Mouse (Mus musculus) midbrain, postnatal 0 days (tissue): Measurements from ENCODE around the gene Aspa. TPM values are rescaled to one million over a fixed set of nuclear protein-coding genes. Genes with fewer than 3 reads are reported as not detected.

Experiments used
- ATAC-seq: fragments of 200-750 bp; cut with Nextera tagmentation; 2 replicates; pipeline ENCODE4 v1.8.0; 2017; ENCODE audit warnings: moderate number of reproducible peaks, mild to moderate bottlenecking, moderate TSS enrichment, moderate library complexity; ENCODE audit not compliant: low FRiP score
- DNase-seq: peaks from one replicate; pipeline ENCODE4 v3.0.0-alpha.2; 2015; ENCODE audit warnings: low spot score
- H3K27ac ChIP-seq: fragments of 300-500 bp; sonication (generic); 2 replicates; pipeline ENCODE4 v1.5.1; 2014; ENCODE audit warnings: low read depth, mild to moderate bottlenecking, low read length, mixed read lengths
- H3K27me3 ChIP-seq: fragments of 300-500 bp; sonication (generic); 2 replicates; pipeline ENCODE4 v1.6.1; 2014; ENCODE audit warnings: low read length, control low read depth, mixed read lengths; ENCODE audit not compliant: insufficient read depth
- H3K36me3 ChIP-seq: fragments of 300-500 bp; sonication (generic); 2 replicates; pipeline ENCODE4 v1.6.1; 2014; ENCODE audit warnings: low read length, control low read depth, mixed read lengths; ENCODE audit not compliant: insufficient read depth
- H3K4me1 ChIP-seq: fragments of 300-500 bp; sonication (generic); 2 replicates; pipeline ENCODE4 v1.6.1; 2014; ENCODE audit warnings: mild to moderate bottlenecking, control low read depth, antibody characterized with exemption, low read length, mixed read lengths; ENCODE audit not compliant: insufficient read depth
- H3K4me2 ChIP-seq: fragments of 300-500 bp; sonication (generic); 2 replicates; pipeline ENCODE4 v1.6.1; 2014; ENCODE audit warnings: low read depth, mild to moderate bottlenecking, low read length, mixed read lengths; ENCODE audit not compliant: poor library complexity, severe bottlenecking
- H3K4me3 ChIP-seq: fragments of 300-500 bp; sonication (generic); 2 replicates; pipeline ENCODE4 v1.5.1; 2014; ENCODE audit warnings: low read depth, mild to moderate bottlenecking, low read length, moderate library complexity
- H3K9ac ChIP-seq: fragments of 300-500 bp; sonication (generic); replicated peaks from 2 replicates; pipeline ENCODE4 v1.6.1; 2014; ENCODE audit warnings: mild to moderate bottlenecking, low read length, moderate library complexity, mixed read lengths; ENCODE audit not compliant: poor library complexity, severe bottlenecking
- H3K9me3 ChIP-seq: fragments of 300-500 bp; sonication (generic); 2 replicates; pipeline ENCODE4 v1.6.1; 2016; ENCODE audit warnings: low read length, control low read depth
- CTCF ChIP-seq: IDR thresholded peaks from 2 replicates; pipeline ENCODE4 v1.5.1; 2016; ENCODE audit warnings: antibody characterized with exemption, mild to moderate bottlenecking
- WGBS: fragments of 180-500 bp; shearing (Covaris S2); extraction: QIAGEN DNeasy Blood & Tissue Kit; methylation state at CpG from one replicate; pipeline ENCODE4 v1.1.7; 2014; 5-methylcytosine and 5-hydroxymethylcytosine counted together
- polyA plus RNA-seq: library from polyadenylated mRNA; unstranded; fragments of >200 nt; fragmentation: Nextera tagmentation; extraction: Ambion mirVana; gene quantifications from 2 replicates; pipeline ENCODE4 v1.2.1, GENCODE M21; 2015
- total RNA-seq: library from RNA; depleted of rRNA; stranded (reverse); fragments of >200 nt; gene quantifications from 2 replicates; pipeline ENCODE4 v1.2.3, GENCODE M21; 2014; rRNA removed

The Aspa gene
- total RNA-seq (3.0 and 3.9 TPM in 2 replicates), polyA plus RNA-seq (4.2 and 5.0 TPM in 2 replicates)

DNA sequence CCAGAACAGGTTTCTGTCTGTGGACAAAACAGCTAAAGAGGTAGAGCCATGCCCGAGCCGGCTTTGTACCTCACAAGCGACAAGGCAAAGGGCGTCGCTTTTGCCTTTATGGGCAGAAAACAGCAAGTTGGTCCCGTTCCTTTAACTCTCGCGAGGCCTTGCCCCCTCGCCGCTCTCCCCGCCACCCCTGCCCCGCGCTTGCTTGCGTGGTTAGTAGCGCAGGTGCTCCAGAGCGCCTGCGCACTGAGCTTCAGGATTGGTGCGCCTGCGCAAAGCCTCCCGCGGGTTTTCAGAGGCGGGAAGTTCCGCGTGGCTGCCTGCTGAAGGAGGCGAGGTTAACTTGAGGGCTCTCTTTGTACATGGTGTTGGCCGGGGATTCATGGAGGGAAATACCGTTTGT lies at the start of gene Aspa, which contains the start of the genes Gm49340 and Spata22:
Gene Aspa (minus strand): TSS at position 155 of the 400 bp plus-strand sequence.
Gene Gm49340 (plus strand): TSS at position 300 of the 400 bp plus-strand sequence.
Gene Spata22 (plus strand): TSS at position 300 of the 400 bp plus-strand sequence.
- no peak within 1 kb of the TSS for H3K4me3 ChIP-seq
- no peaks in the 10 kb centered on the region for H3K36me3 ChIP-seq
- TF ChIP-seq CTCF, result no peak
- no peak within 1 kb of the TSS for H3K9ac ChIP-seq
- ATAC-seq (no peak), DNase-seq (no peak)
- 86% methylated on average over 27 of the region's 27 CpGs for WGBS
- H3K27ac ChIP-seq, result no peak within 1 kb of the TSS
- H3K9me3 ChIP-seq, result no peaks in the 10 kb centered on the region
- no peak within 1 kb of the TSS for H3K4me2 ChIP-seq
- no peaks in the 10 kb centered on the region for H3K4me1 ChIP-seq
- no peaks in the 10 kb centered on the region for H3K27me3 ChIP-seq

DNA sequence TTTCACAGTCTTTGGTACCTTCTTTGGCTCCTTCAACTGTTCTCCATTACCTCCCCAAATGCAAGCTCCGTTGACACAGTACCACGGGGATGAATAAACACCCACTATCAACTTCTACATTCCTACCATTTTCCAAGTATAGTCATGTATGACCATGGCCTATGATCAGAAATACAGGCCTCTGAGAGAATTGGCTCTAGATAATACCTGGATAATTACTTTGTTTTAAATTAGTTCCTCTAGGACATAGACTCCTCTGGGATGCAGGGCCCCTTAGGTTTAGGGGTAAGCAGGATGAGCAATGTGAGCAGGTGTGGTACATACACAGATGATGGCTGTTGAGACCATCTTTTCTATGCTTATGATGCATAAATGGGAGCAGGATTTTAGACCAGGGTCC lies 41.5 kb upstream of the Aspa start, which contains the start of gene Olfr376:
Gene Olfr376 (plus strand): TSS at position 301 of the 400 bp plus-strand sequence.
- H3K36me3 ChIP-seq, result no peaks in the 10 kb centered on the region
- no peaks in the 10 kb centered on the region for H3K9me3 ChIP-seq
- no peak within 1 kb of the TSS for H3K4me2 ChIP-seq
- 92% methylated on average over 2 of the region's 2 CpGs for WGBS
- DNase-seq (no peak), ATAC-seq (no peak)
- no peak within 1 kb of the TSS for H3K27ac ChIP-seq
- no peak within 1 kb of the TSS for H3K4me3 ChIP-seq
- H3K27me3 ChIP-seq, result no peaks in the 10 kb centered on the region
- H3K4me1 ChIP-seq, result no peaks in the 10 kb centered on the region
- H3K9ac ChIP-seq, result no peak within 1 kb of the TSS
- no peak for TF ChIP-seq CTCF

DNA sequence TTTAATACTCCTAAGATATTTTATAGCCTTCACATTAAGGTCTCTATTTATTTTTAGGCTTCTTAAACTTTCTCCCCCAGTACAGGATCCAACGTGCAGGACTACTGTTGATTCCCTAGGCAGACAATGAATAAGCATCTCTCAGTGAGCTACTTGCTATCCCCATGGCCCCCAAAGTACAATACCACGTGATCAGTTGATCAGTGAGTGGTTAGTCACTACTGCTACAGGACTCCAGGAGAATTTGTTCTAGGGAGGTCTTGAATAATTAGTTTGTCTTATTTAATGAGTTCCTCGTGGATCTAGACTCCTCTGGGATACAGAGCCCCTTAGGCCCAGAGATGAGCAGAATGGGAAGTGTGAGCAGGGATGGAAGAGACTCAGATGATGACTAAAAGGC lies 21.1 kb upstream of the Aspa start, which contains the start of gene Olfr20:
Gene Olfr20 (plus strand): TSS at position 301 of the 400 bp plus-strand sequence.
- no peaks in the 10 kb centered on the region for H3K27me3 ChIP-seq
- H3K4me2 ChIP-seq, result no peak within 1 kb of the TSS
- H3K27ac ChIP-seq, result no peak within 1 kb of the TSS
- no peak for ATAC-seq
- no peaks in the 10 kb centered on the region for H3K4me1 ChIP-seq
- H3K4me3 ChIP-seq, result no peak within 1 kb of the TSS
- 45% methylated on average over 3 of the region's 3 CpGs for WGBS
- no peak within 1 kb of the TSS for H3K9ac ChIP-seq
- H3K36me3 ChIP-seq, result no peaks in the 10 kb centered on the region
- TF ChIP-seq CTCF, result no peak
- no peaks in the 10 kb centered on the region for H3K9me3 ChIP-seq
- DNase-seq, result no peak

DNA sequence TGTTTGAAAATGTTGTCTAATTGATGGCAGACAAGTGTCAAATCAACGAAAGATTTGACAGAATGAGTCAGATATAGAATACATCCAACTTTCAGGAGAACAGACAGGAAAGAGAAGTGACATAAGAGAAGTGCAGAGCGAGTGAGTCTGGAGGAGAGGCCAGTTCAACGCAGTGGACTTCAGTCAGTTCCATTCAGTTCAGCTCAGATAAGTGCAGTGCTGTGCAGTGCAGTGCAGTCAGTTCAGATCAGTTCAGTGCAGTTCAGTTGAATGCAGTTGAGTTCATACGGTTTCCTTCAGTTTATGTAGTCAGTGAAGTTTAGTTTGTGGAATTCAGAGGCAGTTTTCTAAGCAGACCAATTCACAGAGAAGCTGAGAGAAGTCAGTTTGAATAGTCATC lies 7.5 kb upstream of the Aspa start:
- 78% methylated on average over 4 of the region's 4 CpGs for WGBS
- no peaks in the 10 kb centered on the region for H3K36me3 ChIP-seq
- ATAC-seq, result no peak

DNA sequence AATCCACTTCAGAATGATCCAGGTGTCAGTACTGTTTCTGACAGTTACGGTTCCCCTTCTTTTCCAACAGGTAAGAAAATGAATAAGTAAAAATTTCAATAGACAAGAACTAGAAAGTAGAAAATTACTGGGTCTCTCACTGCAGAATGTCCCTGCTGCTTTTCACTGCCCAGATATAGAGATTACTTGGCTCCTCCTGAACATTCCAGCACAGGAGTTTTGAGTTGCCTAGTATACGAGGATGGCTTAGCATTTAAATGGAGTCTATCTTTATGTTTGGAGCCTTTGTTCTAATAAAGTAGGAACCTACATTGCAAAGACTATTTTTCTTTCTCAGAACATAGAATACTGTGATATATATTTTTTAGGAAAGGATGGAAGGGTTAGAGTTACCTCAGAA lies 4.0 kb upstream of the Aspa start:
- 57% methylated on average over 2 of the region's 2 CpGs for WGBS
- DNase-seq (peak; percentile 42), ATAC-seq (no peak)
- no peaks in the 10 kb centered on the region for H3K36me3 ChIP-seq
- TF ChIP-seq CTCF, result no peak
- no peaks in the 10 kb centered on the region for H3K4me1 ChIP-seq
- H3K27ac ChIP-seq, result no peak overlapping the region
- H3K4me2 ChIP-seq, result no peak overlapping the region
- H3K9me3 ChIP-seq, result no peaks in the 10 kb centered on the region
- H3K27me3 ChIP-seq, result no peaks in the 10 kb centered on the region
- no peak overlapping the region for H3K4me3 ChIP-seq
- no peak overlapping the region for H3K9ac ChIP-seq

More for the DNA sequence above, 7.5 kb upstream of the Aspa start:
- H3K27me3 ChIP-seq, result no peaks in the 10 kb centered on the region
- TF ChIP-seq CTCF, result no peak
- H3K4me1 ChIP-seq, result no peaks in the 10 kb centered on the region
- H3K27ac ChIP-seq, result no peak overlapping the region
- DNase-seq, result no peak
- no peak overlapping the region for H3K9ac ChIP-seq
- H3K4me3 ChIP-seq, result no peak overlapping the region
- no peaks in the 10 kb centered on the region for H3K9me3 ChIP-seq
- H3K4me2 ChIP-seq, result no peak overlapping the region

DNA sequence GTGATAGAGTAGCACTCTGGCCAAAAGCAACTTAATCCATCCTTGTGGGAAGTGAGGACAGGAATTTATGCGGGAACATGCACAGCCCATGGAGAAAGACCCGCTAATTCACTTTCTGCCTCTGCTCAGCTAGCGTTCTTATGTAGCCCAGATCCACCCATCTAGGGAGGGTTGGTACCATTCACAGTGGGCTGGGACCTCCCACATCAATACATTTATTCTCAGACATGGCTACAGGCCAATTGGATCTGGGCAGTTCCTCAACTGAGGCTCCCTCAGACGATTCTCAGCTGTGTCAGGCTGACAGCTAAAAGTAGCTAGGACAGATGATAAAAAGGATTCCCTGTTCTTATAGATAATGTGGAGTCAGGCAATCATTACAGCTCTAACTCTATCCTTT lies 2.0 kb downstream of the Aspa start:
- ATAC-seq (no peak), DNase-seq (peak; percentile 12)
- Histone ChIP-seq H3K36me3 (no peaks in the 10 kb centered on the region), H3K27ac (no peak overlapping the region), H3K27me3 (no peaks in the 10 kb centered on the region), H3K4me3 (no peak overlapping the region), H3K9ac (no peak overlapping the region), H3K4me2 (no peak overlapping the region), H3K4me1 (no peaks in the 10 kb centered on the region), H3K9me3 (no peaks in the 10 kb centered on the region)
- TF ChIP-seq CTCF, result no peak
- 68% methylated on average over 4 of the region's 4 CpGs for WGBS
